Mouse (Mus musculus): ENCODE results near the gene Elf1.

GRCm38 (mm10) chr14:79552854-79553253, 71.9 kb downstream of the Elf1 start:
- TF ChIP-seq CTCF (IDR thresholded peaks at IDR 0.05; ENCODE audit: extremely low read depth, insufficient read depth, insufficient read length, insufficient replicate concordance) (no peak), POLR2A (IDR thresholded peaks at IDR 0.05; ENCODE audit: low read depth, low read length) (no peak)
